Mouse (Mus musculus) ES-E14 (cell line): ENCODE measurements around the gene Mettl1. TPM values are rescaled to one million over a fixed set of nuclear protein-coding genes. Genes with fewer than 3 reads are reported as not detected.
A peak's percentile ranks its signal among the peaks of the same experiment; 100 is the strongest.

Experiments used
- DNase-seq: peaks from one replicate; pipeline ENCODE4 v3.0.0-alpha.2; 2013; ENCODE audit warnings: low read depth, low spot score
- H3K27ac ChIP-seq: 2 replicates; pipeline ENCODE4 v1.5.1; 2012; ENCODE audit warnings: low read depth, mild to moderate bottlenecking, low read length, moderate library complexity, mixed read lengths; ENCODE audit not compliant: poor library complexity, insufficient read depth, severe bottlenecking
- H3K36me3 ChIP-seq: 2 replicates; pipeline ENCODE4 v1.6.1; 2012; ENCODE audit warnings: mild to moderate bottlenecking, low read length, moderate library complexity, mixed read lengths; ENCODE audit not compliant: control insufficient read depth, poor library complexity, insufficient read depth, severe bottlenecking
- H3K4me1 ChIP-seq, 2 experiments: fragments of 150-350 bp in 1 of 2; sonication (generic) in 1 of 2; 2 replicates each; pipeline ENCODE4 v1.6.1; 2012; ENCODE audit warnings: low read length in 2 of 2, mild to moderate bottlenecking in 1 of 2, mixed read lengths in 1 of 2; ENCODE audit not compliant: control insufficient read depth in 2 of 2, insufficient read depth in 2 of 2, poor library complexity in 1 of 2
- H3K4me3 ChIP-seq, 2 experiments: fragments of 150-350 bp in 1 of 2; sonication (generic) in 1 of 2; 2 replicates each; pipeline ENCODE4 v1.5.1; 2012; ENCODE audit warnings: low read length in 2 of 2, low read depth in 1 of 2, mild to moderate bottlenecking in 1 of 2, mixed read lengths in 1 of 2; ENCODE audit not compliant: insufficient read depth in 1 of 2, poor library complexity in 1 of 2, severe bottlenecking in 1 of 2
- H3K9ac ChIP-seq: 2 replicates; pipeline ENCODE4 v1.6.1; 2012; ENCODE audit warnings: low read depth, mild to moderate bottlenecking, low read length, mixed read lengths; ENCODE audit not compliant: poor library complexity, insufficient read depth, severe bottlenecking
- H3K9me3 ChIP-seq: fragments of 150-350 bp; sonication (generic); 2 replicates; pipeline ENCODE4 v1.6.1; 2012; ENCODE audit warnings: low read depth, mild to moderate bottlenecking, low read length; ENCODE audit not compliant: control insufficient read depth, insufficient read depth
- CHD2 ChIP-seq: IDR thresholded peaks from 2 replicates; pipeline ENCODE4 v1.6.1; 2014; ENCODE audit warnings: mild to moderate bottlenecking, low read depth, low read length, inconsistent platforms
- HCFC1 ChIP-seq: IDR thresholded peaks from 2 replicates; pipeline ENCODE4 v1.6.1; 2012; ENCODE audit warnings: low read length, inconsistent platforms, borderline replicate concordance; ENCODE audit not compliant: insufficient read depth
- MAFK ChIP-seq: IDR thresholded peaks from 2 replicates; pipeline ENCODE4 v1.6.1; 2014; ENCODE audit warnings: mild to moderate bottlenecking, low read depth, low read length, inconsistent platforms; ENCODE audit not compliant: insufficient read depth
- ZC3H11A ChIP-seq: IDR thresholded peaks from 2 replicates; pipeline ENCODE4 v1.6.1; 2012; ENCODE audit warnings: low read depth, mild to moderate bottlenecking, inconsistent platforms, low read length, borderline replicate concordance
- ZNF384 ChIP-seq: IDR thresholded peaks from 2 replicates; pipeline ENCODE4 v1.6.1; 2012; ENCODE audit warnings: low read depth, low read length, inconsistent platforms
- in situ Hi-C, 2 experiments: fragments of 600-800 bp; cut with MboI; formaldehyde crosslinking; loops; one replicate each; pipeline ENCODE4 v1.15.1; 2025; ENCODE audit warnings: low sequenced_read_pairs in 2 of 2, inconsistent platforms in 1 of 2; ENCODE audit not compliant: unreplicated experiment in 2 of 2
- total RNA-seq: library from RNA; depleted of rRNA; stranded (reverse); fragments of 300-350 nt; gene quantifications from 2 replicates; pipeline ENCODE4 v1.2.3, GENCODE M21; 2012

Mettl1 gene
- total RNA-seq, 1 experiment = 20.4 TPM

- in situ Hi-C loops = no loop called here
- Histone ChIP-seq H3K4me1 (peaks cover 2 to 13% of the 10 kb centered on the region in 2 experiments; a peak in 3 of 4 replicates), H3K9me3 (no peaks in the 10 kb centered on the region), H3K9ac (no peak overlapping the region), H3K27ac (no peak overlapping the region), H3K36me3 (peaks cover 30% of the 10 kb centered on the region), H3K4me3 (no peak overlapping the region)
- no peak for DNase-seq
- TF ChIP-seq HCFC1 = no peak
- no peak for TF ChIP-seq ZNF384
- no peak for TF ChIP-seq CHD2
- no peak for TF ChIP-seq ZC3H11A
- TF ChIP-seq MAFK = no peak
Observed at GRCm38 (mm10) chr10:127062503-127062902, 21.3 kb downstream of the Mettl1 start.

GRCm38 (mm10) chr10:127063239-127063872 is 22.1 kb downstream of the Mettl1 start, which contains the start of gene Cdk4:
Cdk4 (plus strand) TSS chr10:127063534.
- H3K4me3 ChIP-seq = peak within 1 kb of the TSS; percentile 84 to 99
- in situ Hi-C loops = no loop called here
- peak; percentile 97 for DNase-seq
- H3K4me1 ChIP-seq = peaks cover 2 to 13% of the 10 kb centered on the region in 2 experiments; a peak in 3 of 4 replicates
- peak within 1 kb of the TSS; percentile 98 for H3K9ac ChIP-seq
- no peaks in the 10 kb centered on the region for H3K9me3 ChIP-seq
- peaks cover 36% of the 10 kb centered on the region for H3K36me3 ChIP-seq
- TF ChIP-seq MAFK (no peak), HCFC1 (0 out of 2 replicates have a peak, but pooled peaks have one; percentile 64)
- H3K27ac ChIP-seq = peak within 1 kb of the TSS; percentile 77

- Histone ChIP-seq H3K4me3 (peak overlapping the region; percentile 84 to 99), H3K9ac (peak overlapping the region; percentile 98), H3K36me3 (peaks cover 39% of the 10 kb centered on the region), H3K27ac (peak overlapping the region; percentile 77), H3K4me1 (peaks cover 2 to 10% of the 10 kb centered on the region in 2 experiments; a peak in 3 of 4 replicates), H3K9me3 (no peaks in the 10 kb centered on the region)
- in situ Hi-C loops = no loop called here
- TF ChIP-seq ZC3H11A (no peak), MAFK (no peak), HCFC1 (no peak), CHD2 (no peak), ZNF384 (no peak)
- DNase-seq = no peak
Observed at GRCm38 (mm10) chr10:127063913-127064870, 23.0 kb downstream of the Mettl1 start.

- TF ChIP-seq ZC3H11A (no peak), CHD2 (no peak), MAFK (no peak), ZNF384 (no peak), HCFC1 (no peak)
- Histone ChIP-seq H3K4me3 (no peak overlapping the region; a peak in 1 of 4 replicates), H3K4me1 (peaks cover 2 to 10% of the 10 kb centered on the region in 2 experiments; a peak in 3 of 4 replicates), H3K27ac (no peak overlapping the region), H3K9me3 (no peaks in the 10 kb centered on the region), H3K36me3 (peaks cover 39% of the 10 kb centered on the region), H3K9ac (no peak overlapping the region; the same call in 1 of the 2 replicates)
- in situ Hi-C loops = no loop called here
- no peak for DNase-seq
Observed at GRCm38 (mm10) chr10:127065981-127066380, 24.8 kb downstream of the Mettl1 start.
